Mouse (Mus musculus) spleen, postnatal 14 days (tissue): ENCODE measurements around the gene Slc1a5.

Experiments used
- DNase-seq, 2 experiments: peaks; one replicate each; pipeline ENCODE4 v3.0.0; 2021 to 2022; ENCODE audit warnings: low spot score in 2 of 2

Gene Slc1a5

GRCm38 (mm10) chr7:16780825-16781554, at the start of gene Slc1a5:
TSS of gene Slc1a5 (plus strand) at chr7:16781340.
- DNase-seq = peak; percentile 92 to 95

- no peak for DNase-seq
Measured at GRCm38 (mm10) chr7:16731893-16732422, 49.2 kb upstream of the Slc1a5 start.

- DNase-seq = no peak
Measured at GRCm38 (mm10) chr7:16737606-16738072, 43.5 kb upstream of the Slc1a5 start.

GRCm38 (mm10) chr7:16738073-16738696, 43.0 kb upstream of the Slc1a5 start, which contains the start of gene Ap2s1:
TSS of gene Ap2s1 (plus strand) at chr7:16738410.
- peak; percentile 89 to 92 for DNase-seq

GRCm38 (mm10) chr7:16739056-16739604, 42.0 kb upstream of the Slc1a5 start:
- DNase-seq = no peak

GRCm38 (mm10) chr7:16745373-16745772, 35.8 kb upstream of the Slc1a5 start:
- DNase-seq = no peak

- peak in 1 of 2 experiments; percentile 50 for DNase-seq
Measured at GRCm38 (mm10) chr7:16746093-16746492, 35.0 kb upstream of the Slc1a5 start.

- DNase-seq = no peak
Measured at GRCm38 (mm10) chr7:16747656-16748055, 33.5 kb upstream of the Slc1a5 start.

GRCm38 (mm10) chr7:16752016-16752415, 29.1 kb upstream of the Slc1a5 start:
- peak in 1 of 2 experiments; percentile 22 for DNase-seq

GRCm38 (mm10) chr7:16755362-16756017, 25.6 kb upstream of the Slc1a5 start:
- no peak for DNase-seq

GRCm38 (mm10) chr7:16758872-16759574, 22.1 kb upstream of the Slc1a5 start:
- DNase-seq = no peak

GRCm38 (mm10) chr7:16760292-16760691, 20.8 kb upstream of the Slc1a5 start:
- no peak for DNase-seq

GRCm38 (mm10) chr7:16761005-16761481, 20.1 kb upstream of the Slc1a5 start:
- DNase-seq = no peak

- no peak for DNase-seq
Measured at GRCm38 (mm10) chr7:16761630-16762029, 19.5 kb upstream of the Slc1a5 start.

- DNase-seq = no peak
Measured at GRCm38 (mm10) chr7:16763463-16764218, 17.5 kb upstream of the Slc1a5 start.

GRCm38 (mm10) chr7:16766443-16766842, 14.7 kb upstream of the Slc1a5 start:
- DNase-seq = no peak

- no peak for DNase-seq
Measured at GRCm38 (mm10) chr7:16775888-16776287, 5.3 kb upstream of the Slc1a5 start.

GRCm38 (mm10) chr7:16780076-16780475, 1.1 kb upstream of the Slc1a5 start:
- DNase-seq = no peak

- DNase-seq = no peak
Measured at GRCm38 (mm10) chr7:16781555-16781815, 345 bp downstream of the Slc1a5 start.

GRCm38 (mm10) chr7:16781816-16782554, 845 bp downstream of the Slc1a5 start:
- peak; percentile 25 to 39 for DNase-seq
